Mouse (Mus musculus) kidney, embryonic 15.5 days (tissue): ENCODE data around the gene Gnb3. TPM values are rescaled to one million over a fixed set of nuclear protein-coding genes. Genes with fewer than 3 reads are reported as not detected.

Experiments used
- ATAC-seq: fragments of 200-750 bp; cut with Nextera tagmentation; replicated peaks from 2 replicates; pipeline ENCODE4 v1.8.0; 2017; ENCODE audit warnings: moderate TSS enrichment; ENCODE audit not compliant: low FRiP score
- H3K27ac ChIP-seq: fragments of 300-500 bp; sonication (generic); 2 replicates; pipeline ENCODE4 v1.5.1; 2015; ENCODE audit warnings: mild to moderate bottlenecking, inconsistent platforms
- H3K27me3 ChIP-seq: fragments of 300-500 bp; sonication (generic); 2 replicates; pipeline ENCODE4 v1.6.1; 2015; ENCODE audit warnings: inconsistent platforms
- H3K36me3 ChIP-seq: fragments of 300-500 bp; sonication (generic); 2 replicates; pipeline ENCODE4 v1.6.1; 2015; ENCODE audit warnings: inconsistent platforms
- H3K4me1 ChIP-seq: fragments of 300-500 bp; sonication (generic); 2 replicates; pipeline ENCODE4 v1.6.1; 2015; ENCODE audit warnings: inconsistent platforms
- H3K4me2 ChIP-seq: fragments of 300-500 bp; sonication (generic); 2 replicates; pipeline ENCODE4 v1.6.1; 2015; ENCODE audit warnings: moderate library complexity, mild to moderate bottlenecking, inconsistent platforms
- H3K4me3 ChIP-seq: fragments of 300-500 bp; sonication (generic); replicated peaks from 2 replicates; pipeline ENCODE4 v1.5.1; 2015; ENCODE audit warnings: mild to moderate bottlenecking, inconsistent platforms
- H3K9ac ChIP-seq: fragments of 300-500 bp; sonication (generic); 2 replicates; pipeline ENCODE4 v1.6.1; 2015; ENCODE audit warnings: mild to moderate bottlenecking, inconsistent platforms
- H3K9me3 ChIP-seq: fragments of 300-500 bp; sonication (generic); replicated peaks from 2 replicates; pipeline ENCODE4 v1.6.1; 2016; ENCODE audit warnings: inconsistent platforms
- WGBS: fragments of 180-500 bp; shearing (Covaris S2); methylation state at CpG from one replicate; pipeline ENCODE4 v1.1.7; 2015; ENCODE audit warnings: mixed read lengths; 5-methylcytosine and 5-hydroxymethylcytosine counted together
- polyA plus RNA-seq: library from polyadenylated mRNA; unstranded; fragments of >200 nt; fragmentation: Nextera tagmentation; extraction: Ambion mirVana; gene quantifications from 2 replicates; pipeline ENCODE4 v1.2.1, GENCODE M21; 2015

Gene Gnb3
- polyA plus RNA-seq, 1 experiment from 2014 or later, result 2.9 TPM

- peak within 1 kb of the TSS; percentile 98 for H3K27ac ChIP-seq
- peaks cover 32% of the 10 kb centered on the region for H3K4me1 ChIP-seq
- H3K4me3 ChIP-seq, result peak within 1 kb of the TSS; percentile 82
- ATAC-seq, result peak; percentile 95
- H3K4me2 ChIP-seq, result peak within 1 kb of the TSS; percentile 90
- H3K9ac ChIP-seq, result peak within 1 kb of the TSS; percentile 64
- H3K36me3 ChIP-seq, result peaks cover 62% of the 10 kb centered on the region
- no peaks in the 10 kb centered on the region for H3K9me3 ChIP-seq
- WGBS, result under 1% methylated on average over 55 of the region's 55 CpGs
- no peaks in the 10 kb centered on the region for H3K27me3 ChIP-seq
These were observed 10.9 kb downstream of the Gnb3 start, which contains the start of the genes Usp5 and Cdca3 for GRCm38 (mm10) chr6:124828868-124829798. Usp5 (minus strand) TSS chr6:124829484. Cdca3 (plus strand) TSS chr6:124829547.

- H3K36me3 ChIP-seq, result peaks cover 63% of the 10 kb centered on the region
- H3K9ac ChIP-seq, result peak overlapping the region; percentile 59
- no peak for ATAC-seq
- no peaks in the 10 kb centered on the region for H3K9me3 ChIP-seq
- WGBS, result 16% methylated on average over 10 of the region's 10 CpGs
- peaks cover 32% of the 10 kb centered on the region for H3K4me1 ChIP-seq
- H3K27me3 ChIP-seq, result no peaks in the 10 kb centered on the region
- peak overlapping the region; percentile 98 for H3K27ac ChIP-seq
- peak overlapping the region; percentile 82 for H3K4me3 ChIP-seq
- H3K4me2 ChIP-seq, result peak overlapping the region; percentile 90
These were observed 11.9 kb downstream of the Gnb3 start for GRCm38 (mm10) chr6:124828101-124828592.

- Histone ChIP-seq H3K27ac (no peak overlapping the region), H3K9ac (no peak overlapping the region), H3K9me3 (no peaks in the 10 kb centered on the region), H3K36me3 (peaks cover 98% of the 10 kb centered on the region), H3K4me1 (no peaks in the 10 kb centered on the region), H3K4me2 (no peak overlapping the region), H3K4me3 (no peak overlapping the region), H3K27me3 (no peaks in the 10 kb centered on the region)
- ATAC-seq, result no peak
- WGBS, result 94% methylated on average over 4 of the region's 4 CpGs
These were observed 18.0 kb downstream of the Gnb3 start for GRCm38 (mm10) chr6:124822049-124822448.

GRCm38 (mm10) chr6:124820891-124821290, 19.2 kb downstream of the Gnb3 start:
- Histone ChIP-seq H3K36me3 (peaks cover 100% of the 10 kb centered on the region), H3K9ac (no peak overlapping the region), H3K27me3 (no peaks in the 10 kb centered on the region), H3K4me3 (no peak overlapping the region), H3K4me2 (no peak overlapping the region), H3K4me1 (no peaks in the 10 kb centered on the region), H3K9me3 (no peaks in the 10 kb centered on the region), H3K27ac (no peak overlapping the region)
- WGBS, result 87% methylated on average over 5 of the region's 5 CpGs
- no peak for ATAC-seq

- Histone ChIP-seq H3K27me3 (no peaks in the 10 kb centered on the region), H3K9ac (no peak overlapping the region), H3K27ac (no peak overlapping the region), H3K9me3 (no peaks in the 10 kb centered on the region), H3K4me2 (no peak overlapping the region), H3K4me3 (no peak overlapping the region), H3K36me3 (peaks cover 73% of the 10 kb centered on the region), H3K4me1 (peaks cover 18% of the 10 kb centered on the region)
- WGBS, result 90% methylated on average over 8 of the region's 8 CpGs
- ATAC-seq, result no peak
These were observed 22.1 kb downstream of the Gnb3 start for GRCm38 (mm10) chr6:124817971-124818370.

GRCm38 (mm10) chr6:124817563-124817962, 22.5 kb downstream of the Gnb3 start:
- Histone ChIP-seq H3K36me3 (peaks cover 69% of the 10 kb centered on the region), H3K4me2 (no peak overlapping the region), H3K9ac (no peak overlapping the region), H3K4me1 (peaks cover 22% of the 10 kb centered on the region), H3K4me3 (no peak overlapping the region), H3K27me3 (no peaks in the 10 kb centered on the region), H3K9me3 (no peaks in the 10 kb centered on the region), H3K27ac (no peak overlapping the region)
- no peak for ATAC-seq
- 95% methylated on average over 8 of the region's 8 CpGs for WGBS

- Histone ChIP-seq H3K9ac (no peak overlapping the region), H3K4me1 (peaks cover 26% of the 10 kb centered on the region), H3K9me3 (no peaks in the 10 kb centered on the region), H3K36me3 (peaks cover 66% of the 10 kb centered on the region), H3K4me2 (no peak overlapping the region), H3K27ac (no peak overlapping the region), H3K27me3 (no peaks in the 10 kb centered on the region), H3K4me3 (no peak overlapping the region)
- no peak for ATAC-seq
- WGBS, result 93% methylated on average over 11 of the region's 11 CpGs
These were observed 22.9 kb downstream of the Gnb3 start for GRCm38 (mm10) chr6:124817125-124817524.

GRCm38 (mm10) chr6:124816611-124817010, 23.5 kb downstream of the Gnb3 start:
- 94% methylated on average over 4 of the region's 4 CpGs for WGBS
- Histone ChIP-seq H3K9me3 (no peaks in the 10 kb centered on the region), H3K36me3 (peaks cover 66% of the 10 kb centered on the region), H3K4me3 (no peak overlapping the region), H3K4me2 (no peak overlapping the region), H3K4me1 (peaks cover 31% of the 10 kb centered on the region), H3K27me3 (no peaks in the 10 kb centered on the region), H3K27ac (no peak overlapping the region), H3K9ac (no peak overlapping the region)
- ATAC-seq, result no peak

- Histone ChIP-seq H3K4me2 (peak overlapping the region; percentile 69), H3K27me3 (no peaks in the 10 kb centered on the region), H3K9me3 (no peaks in the 10 kb centered on the region), H3K36me3 (peaks cover 65% of the 10 kb centered on the region), H3K9ac (no peak overlapping the region), H3K4me3 (peak overlapping the region; percentile 80; the same call in 1 of the 2 replicates), H3K27ac (peak overlapping the region; percentile 92), H3K4me1 (peaks cover 41% of the 10 kb centered on the region)
- WGBS, result 59% methylated on average over 9 of the region's 9 CpGs
- ATAC-seq, result peak; percentile 12
These were observed 25.0 kb downstream of the Gnb3 start for GRCm38 (mm10) chr6:124814858-124815774.

- H3K27me3 ChIP-seq, result no peaks in the 10 kb centered on the region
- peak overlapping the region; percentile 92 for H3K27ac ChIP-seq
- H3K4me1 ChIP-seq, result peaks cover 48% of the 10 kb centered on the region
- 15% methylated on average over 8 of the region's 8 CpGs for WGBS
- no peaks in the 10 kb centered on the region for H3K9me3 ChIP-seq
- ATAC-seq, result peak; percentile 53
- H3K4me2 ChIP-seq, result peak overlapping the region; percentile 69
- H3K9ac ChIP-seq, result no peak overlapping the region
- peak overlapping the region; percentile 80 for H3K4me3 ChIP-seq
- peaks cover 61% of the 10 kb centered on the region for H3K36me3 ChIP-seq
These were observed 25.6 kb downstream of the Gnb3 start for GRCm38 (mm10) chr6:124814448-124814847.

- H3K36me3 ChIP-seq, result peaks cover 56% of the 10 kb centered on the region
- H3K4me2 ChIP-seq, result peak within 1 kb of the TSS; percentile 69
- H3K9me3 ChIP-seq, result no peaks in the 10 kb centered on the region
- H3K4me1 ChIP-seq, result peaks cover 53% of the 10 kb centered on the region
- ATAC-seq, result peak; percentile 89
- no peaks in the 10 kb centered on the region for H3K27me3 ChIP-seq
- under 1% methylated on average over 22 of the region's 22 CpGs for WGBS
- H3K27ac ChIP-seq, result peak within 1 kb of the TSS; percentile 92
- H3K9ac ChIP-seq, result peak within 1 kb of the TSS; percentile 75
- peak within 1 kb of the TSS; percentile 80 for H3K4me3 ChIP-seq
These were observed 26.1 kb downstream of the Gnb3 start, which contains the start of gene Tpi1 for GRCm38 (mm10) chr6:124813933-124814332. Tpi1 (minus strand) TSS chr6:124814296.
